22 mouse cellular contexts compared by ENCODE assay signal in genomic region chr12:92100080-92100479, GRCm38 (mm10).
DNase-seq lines count a peak whose midpoint lies in the region; ATAC-seq and TF ChIP-seq lines count a peak whose summit lies in the region.
"Had no signal": no experiment of that assay in that cellular context is flagged by ENCODE, and none has a peak within 500 bp of the region (broad histone marks: within the 10 kb centered on the region; RNA-seq: fewer than 3 reads in every experiment).

No protein-coding gene starts in this region.

- H3K4me3 ChIP-seq in limb, embryonic 10.5 days, result no peak overlapping the region
- H3K4me3 ChIP-seq: embryonic facial prominence, embryonic 12.5 days; embryonic facial prominence, embryonic 15.5 days; forebrain, embryonic 13.5 days; forebrain, embryonic 15.5 days had no signal

- 83% methylated on average over 4 of the region's 4 CpGs for WGBS in limb, embryonic 10.5 days

- no peaks in the 10 kb centered on the region for H3K9me3 ChIP-seq in limb, embryonic 10.5 days (replicated peaks)
- H3K9me3 ChIP-seq: embryonic facial prominence, embryonic 12.5 days; embryonic facial prominence, embryonic 15.5 days; forebrain, embryonic 13.5 days; forebrain, embryonic 15.5 days had no signal

- no peak overlapping the region for H3K27ac ChIP-seq in limb, embryonic 10.5 days
- H3K27ac ChIP-seq: embryonic facial prominence, embryonic 12.5 days; embryonic facial prominence, embryonic 15.5 days; forebrain, embryonic 13.5 days; forebrain, embryonic 15.5 days had no signal

- H3K4me1 ChIP-seq in limb, embryonic 10.5 days, result no peaks in the 10 kb centered on the region
- H3K4me1 ChIP-seq: embryonic facial prominence, embryonic 12.5 days; embryonic facial prominence, embryonic 15.5 days; forebrain, embryonic 13.5 days; forebrain, embryonic 15.5 days had no signal

- H3K27me3 ChIP-seq in limb, embryonic 10.5 days (ENCODE audit: low read depth, poor library complexity, severe bottlenecking), result no peaks in the 10 kb centered on the region
- H3K27me3 ChIP-seq: embryonic facial prominence, embryonic 12.5 days; embryonic facial prominence, embryonic 15.5 days; forebrain, embryonic 13.5 days; forebrain, embryonic 15.5 days had no signal

- no peak for TF ChIP-seq CTCF in brain, embryonic 14.5 days (IDR thresholded peaks at IDR 0.05; ENCODE audit: borderline replicate concordance, extremely low read depth, insufficient read depth, insufficient read length)

- no peak for DNase-seq in frontal cortex, postnatal 25 days (ENCODE audit: low spot score in 2 of 2)
- peak; percentile 1 for DNase-seq in right cerebral cortex, adult 18-20 months
- DNase-seq in right cerebral cortex, postnatal 25 days, result no peak
- peak; percentile 2 for DNase-seq in brain, embryonic 14.5 days (ENCODE audit: low read depth)
- DNase-seq in kidney, adult 18-20 months, result no peak
- DNase-seq in limb, embryonic 10.5 days (ENCODE audit: low spot score), result no peak
- DNase-seq: adrenal gland, adult 2 months; adrenal gland, postnatal 10 days; adrenal gland, postnatal 25 days; cerebellum, adult 11 months; cerebellum, adult 18-20 months; cerebellum, adult 8-10 months; cerebellum, adult 9-11 months; cerebellum, postnatal 14 days; cerebellum, postnatal 36 days; embryo, embryonic 11 days; forebrain, postnatal 0 days had no signal

- TF ChIP-seq POLR2A in brain, embryonic 14.5 days (IDR thresholded peaks at IDR 0.05; ENCODE audit: borderline replicate concordance, extremely low read depth, insufficient read depth, insufficient read length, poor library complexity, severe bottlenecking), result no peak

- H3K36me3 ChIP-seq in limb, embryonic 10.5 days, result no peaks in the 10 kb centered on the region
- H3K36me3 ChIP-seq: embryonic facial prominence, embryonic 12.5 days; embryonic facial prominence, embryonic 15.5 days; forebrain, embryonic 15.5 days had no signal

- peak; percentile 65 for ATAC-seq in frontal cortex, adult (ENCODE audit: low TSS enrichment)
- ATAC-seq: forebrain, embryonic 13.5 days; forebrain, embryonic 15.5 days; forebrain, postnatal 0 days had no signal

Comparison
In these comparisons a context has a peak if more than half of its experiments do, and no peak if none do; other contexts are left out.
1. DNase-seq: peak in right cerebral cortex, adult 18-20 months (single experiment) and brain, embryonic 14.5 days (single experiment); none in frontal cortex, postnatal 25 days (0 of 2), right cerebral cortex, postnatal 25 days (single experiment), kidney, adult 18-20 months (single experiment) and limb, embryonic 10.5 days (single experiment).